Mouse (Mus musculus) stomach, postnatal 0 days (tissue): ENCODE results near the gene Hsf5. TPM values are rescaled to one million over a fixed set of nuclear protein-coding genes. Genes with fewer than 3 reads are reported as not detected.

Source experiments
- ATAC-seq: fragments of 200-750 bp; cut with Nextera tagmentation; 2 replicates; pipeline ENCODE4 v1.8.0; 2017; ENCODE audit not compliant: low FRiP score, low TSS enrichment
- DNase-seq: peaks from one replicate; pipeline ENCODE4 v3.0.0-alpha.2; 2016; ENCODE audit warnings: low spot score
- H3K27ac ChIP-seq: fragments of 300-500 bp; sonication (generic); replicated peaks from 2 replicates; pipeline ENCODE4 v1.5.1; 2014; ENCODE audit warnings: mild to moderate bottlenecking, control low read depth
- H3K27me3 ChIP-seq: fragments of 300-500 bp; sonication (generic); 2 replicates; pipeline ENCODE4 v1.6.1; 2014; ENCODE audit warnings: low read length; ENCODE audit not compliant: control insufficient read depth, insufficient read depth
- H3K36me3 ChIP-seq: fragments of 300-500 bp; sonication (generic); 2 replicates; pipeline ENCODE4 v1.6.1; 2014; ENCODE audit warnings: low read length, mixed read lengths; ENCODE audit not compliant: control insufficient read depth, insufficient read depth
- H3K4me1 ChIP-seq: fragments of 300-500 bp; sonication (generic); replicated peaks from 2 replicates; pipeline ENCODE4 v1.6.1; 2014; ENCODE audit warnings: antibody characterized with exemption; ENCODE audit not compliant: control insufficient read depth, insufficient read depth
- H3K4me2 ChIP-seq: fragments of 300-500 bp; sonication (generic); replicated peaks from 2 replicates; pipeline ENCODE4 v1.6.1; 2014; ENCODE audit warnings: low read depth, mild to moderate bottlenecking, control low read depth, moderate library complexity
- H3K4me3 ChIP-seq: fragments of 300-500 bp; sonication (generic); 2 replicates; pipeline ENCODE4 v1.5.1; 2014; ENCODE audit warnings: low read depth, low read length, control low read depth
- H3K9ac ChIP-seq: fragments of 300-500 bp; sonication (generic); 2 replicates; pipeline ENCODE4 v1.6.1; 2014; ENCODE audit warnings: mild to moderate bottlenecking, low read length, control low read depth, mixed read lengths
- H3K9me3 ChIP-seq: fragments of 300-500 bp; sonication (generic); 2 replicates; pipeline ENCODE4 v1.6.1; 2016; ENCODE audit warnings: low read length; ENCODE audit not compliant: control insufficient read depth
- CTCF ChIP-seq: IDR thresholded peaks from 2 replicates; pipeline ENCODE4 v1.5.1; 2016; ENCODE audit warnings: antibody characterized with exemption, low read depth, mild to moderate bottlenecking, moderate library complexity
- EP300 ChIP-seq: optimal IDR thresholded peaks from 2 replicates; pipeline ENCODE3; 2016; ENCODE audit warnings: antibody characterized with exemption
- WGBS: fragments of 180-500 bp; shearing (Covaris S2); extraction: QIAGEN DNeasy Blood & Tissue Kit; methylation state at CpG from one replicate; pipeline ENCODE4 v1.1.7; 2014; 5-methylcytosine and 5-hydroxymethylcytosine counted together
- polyA plus RNA-seq: library from polyadenylated mRNA; unstranded; fragments of >200 nt; fragmentation: Nextera tagmentation; extraction: Ambion mirVana; gene quantifications from 2 replicates; pipeline ENCODE4 v1.2.1, GENCODE M21; 2015

The Hsf5 gene
- polyA plus RNA-seq, 1 experiment from 2014 or later: not detected

- no peaks in the 10 kb centered on the region for H3K27me3 ChIP-seq
- no peak overlapping the region for H3K4me3 ChIP-seq
- no peaks in the 10 kb centered on the region for H3K9me3 ChIP-seq
- H3K9ac ChIP-seq: no peak overlapping the region
- H3K36me3 ChIP-seq: no peaks in the 10 kb centered on the region
- H3K4me1 ChIP-seq: peaks cover 3% of the 10 kb centered on the region; the same call in 1 of the 2 replicates
- TF ChIP-seq CTCF (no peak), EP300 (no peak)
- no peak for ATAC-seq
- 56% methylated on average over 10 of the region's 10 CpGs for WGBS
- no peak overlapping the region for H3K4me2 ChIP-seq
- DNase-seq: no peak
- no peak overlapping the region for H3K27ac ChIP-seq
Measured at GRCm38 (mm10) chr11:87580543-87581085, 36.4 kb upstream of the Hsf5 start.

- H3K9me3 ChIP-seq: no peaks in the 10 kb centered on the region
- DNase-seq (no peak), ATAC-seq (no peak)
- no peak for TF ChIP-seq CTCF
- TF ChIP-seq EP300: no peak
- 85% methylated on average over 12 of the region's 12 CpGs for WGBS
- peaks cover 3% of the 10 kb centered on the region; the same call in 1 of the 2 replicates for H3K4me1 ChIP-seq
- no peak overlapping the region for H3K27ac ChIP-seq
- no peak overlapping the region for H3K4me2 ChIP-seq
- no peak overlapping the region for H3K9ac ChIP-seq
- H3K36me3 ChIP-seq: no peaks in the 10 kb centered on the region
- no peak overlapping the region for H3K4me3 ChIP-seq
- no peaks in the 10 kb centered on the region for H3K27me3 ChIP-seq
Measured at GRCm38 (mm10) chr11:87581161-87581865, 35.7 kb upstream of the Hsf5 start.

GRCm38 (mm10) chr11:87581933-87582710, 34.8 kb upstream of the Hsf5 start:
- H3K27ac ChIP-seq: no peak overlapping the region
- H3K4me3 ChIP-seq: no peak overlapping the region
- ATAC-seq (no peak), DNase-seq (no peak)
- WGBS: 80% methylated on average over 8 of the region's 8 CpGs
- no peaks in the 10 kb centered on the region for H3K27me3 ChIP-seq
- H3K9ac ChIP-seq: no peak overlapping the region
- H3K4me1 ChIP-seq: peaks cover 3% of the 10 kb centered on the region; the same call in 1 of the 2 replicates
- TF ChIP-seq EP300 (no peak), CTCF (no peak)
- no peak overlapping the region for H3K4me2 ChIP-seq
- no peaks in the 10 kb centered on the region for H3K36me3 ChIP-seq
- H3K9me3 ChIP-seq: no peaks in the 10 kb centered on the region

- ATAC-seq: no peak
- DNase-seq: no peak
- Histone ChIP-seq H3K4me3 (no peak overlapping the region), H3K4me2 (no peak overlapping the region), H3K9me3 (no peaks in the 10 kb centered on the region), H3K4me1 (no peaks in the 10 kb centered on the region), H3K27me3 (no peaks in the 10 kb centered on the region), H3K36me3 (no peaks in the 10 kb centered on the region), H3K9ac (no peak overlapping the region), H3K27ac (no peak overlapping the region)
- TF ChIP-seq CTCF (no peak), EP300 (no peak)
- WGBS: 81% methylated on average over 6 of the region's 6 CpGs
Measured at GRCm38 (mm10) chr11:87583291-87584034, 33.5 kb upstream of the Hsf5 start.

GRCm38 (mm10) chr11:87584711-87585505, 32.1 kb upstream of the Hsf5 start:
- Histone ChIP-seq H3K4me2 (no peak overlapping the region), H3K27ac (peak overlapping the region; percentile 56), H3K27me3 (no peaks in the 10 kb centered on the region), H3K4me3 (no peak overlapping the region), H3K4me1 (0 out of 2 replicates have a peak, but pooled peaks cover 2% of the 10 kb centered on the region), H3K36me3 (no peaks in the 10 kb centered on the region), H3K9me3 (no peaks in the 10 kb centered on the region), H3K9ac (no peak overlapping the region)
- no peak for TF ChIP-seq CTCF
- no peak for TF ChIP-seq EP300
- no peak for DNase-seq
- ATAC-seq: no peak
- WGBS: 70% methylated on average over 9 of the region's 10 CpGs
